Mouse (Mus musculus) cerebellum, adult 2 months (tissue): ENCODE data around the gene Gtpbp10. TPM values are rescaled to one million over a fixed set of nuclear protein-coding genes. Genes with fewer than 3 reads are reported as not detected.
A peak's percentile ranks its signal among the peaks of the same experiment; 100 is the strongest.

Source experiments
- DNase-seq, 2 experiments: peaks; one replicate each; pipeline ENCODE4 v3.0.0; 2021
- H3K27ac ChIP-seq: fragments of 200-500 bp; 2 replicates; pipeline ENCODE4 v1.5.1; 2012; ENCODE audit warnings: low read length, control low read depth, inconsistent platforms; ENCODE audit not compliant: insufficient read depth
- H3K27me3 ChIP-seq: fragments of 200-500 bp; 2 replicates; pipeline ENCODE4 v1.6.1; 2012; ENCODE audit warnings: inconsistent platforms, mild to moderate bottlenecking, low read length, moderate library complexity; ENCODE audit not compliant: control insufficient read depth, insufficient read depth
- H3K4me1 ChIP-seq: fragments of 200-500 bp; 2 replicates; pipeline ENCODE4 v1.6.1; 2011; ENCODE audit warnings: low read length; ENCODE audit not compliant: control insufficient read depth, insufficient read depth
- H3K4me3 ChIP-seq: fragments of 200-500 bp; replicated peaks from 2 replicates; pipeline ENCODE3; 2011; ENCODE audit warnings: mild to moderate bottlenecking, low read depth, low read length, control low read depth; ENCODE audit not compliant: insufficient read depth
- CTCF ChIP-seq: fragments of 200-500 bp; IDR thresholded peaks from 2 replicates; pipeline ENCODE4 v1.5.1; 2011; ENCODE audit warnings: low read depth, mild to moderate bottlenecking, control low read depth, low read length, moderate library complexity, borderline replicate concordance; ENCODE audit not compliant: insufficient read depth
- POLR2A ChIP-seq: fragments of 200-500 bp; IDR thresholded peaks from 2 replicates; pipeline ENCODE4 v1.6.1; 2011; ENCODE audit warnings: low read length, control low read depth, borderline replicate concordance; ENCODE audit not compliant: insufficient read depth
- WGBS: fragments of 180-500 bp; shearing (Covaris S2); methylation state at CpG from one replicate; pipeline ENCODE4 v1.1.7; 2018; 5-methylcytosine and 5-hydroxymethylcytosine counted together
- polyA plus RNA-seq: library from polyadenylated mRNA; depleted of rRNA; stranded (reverse); fragments of >200 nt; gene quantifications from 2 replicates; pipeline ENCODE4 v1.2.3, GENCODE M21; 2012; rRNA removed

Gtpbp10 gene
- 9.0 and 9.2 TPM in 2 replicates for polyA plus RNA-seq

DNA sequence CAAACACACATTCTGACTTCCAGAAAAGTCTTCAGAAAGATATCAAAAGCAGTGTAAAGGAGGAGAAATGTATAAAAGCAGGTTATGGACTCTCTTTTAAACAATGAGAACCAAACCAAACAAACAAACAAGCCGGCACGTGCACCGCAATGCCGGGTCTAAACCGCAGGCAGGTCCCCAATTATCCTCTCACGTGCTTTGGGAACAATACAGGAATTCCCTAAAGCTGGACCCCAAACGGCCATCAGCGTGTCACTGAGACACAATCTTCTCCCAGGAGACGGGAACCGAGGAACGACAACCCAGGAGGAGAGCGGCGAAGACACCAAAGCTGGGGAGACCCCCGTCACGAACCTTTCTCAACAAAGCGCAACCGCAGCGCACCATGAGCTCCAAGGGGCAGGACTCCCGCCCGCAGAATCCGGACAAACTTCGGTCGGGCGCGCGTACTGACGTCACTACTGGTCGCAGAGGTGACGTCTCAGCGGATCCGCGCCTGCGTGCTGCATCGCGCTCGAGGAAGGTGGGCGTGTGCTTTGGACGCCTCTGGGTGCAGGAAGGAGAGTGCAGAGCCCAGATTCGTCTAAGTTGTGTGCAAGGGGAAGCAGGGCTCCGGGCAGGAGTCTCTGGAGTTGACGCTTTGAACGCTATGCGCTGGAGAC is at the start of gene Gtpbp10:
Gtpbp10 (minus strand) TSS at position 460 of the 662 bp plus-strand sequence.
- peak; percentile 89 to 94 for DNase-seq
- H3K4me3 ChIP-seq, result peak within 1 kb of the TSS; percentile 93
- TF ChIP-seq POLR2A (peak; percentile 81), CTCF (no peak)
- no peak within 1 kb of the TSS for H3K27ac ChIP-seq
- H3K27me3 ChIP-seq, result no peaks in the 10 kb centered on the region
- no peaks in the 10 kb centered on the region for H3K4me1 ChIP-seq
- whole genome bisulfite sequencing, result under 1% methylated on average over 43 of the region's 43 CpGs

DNA sequence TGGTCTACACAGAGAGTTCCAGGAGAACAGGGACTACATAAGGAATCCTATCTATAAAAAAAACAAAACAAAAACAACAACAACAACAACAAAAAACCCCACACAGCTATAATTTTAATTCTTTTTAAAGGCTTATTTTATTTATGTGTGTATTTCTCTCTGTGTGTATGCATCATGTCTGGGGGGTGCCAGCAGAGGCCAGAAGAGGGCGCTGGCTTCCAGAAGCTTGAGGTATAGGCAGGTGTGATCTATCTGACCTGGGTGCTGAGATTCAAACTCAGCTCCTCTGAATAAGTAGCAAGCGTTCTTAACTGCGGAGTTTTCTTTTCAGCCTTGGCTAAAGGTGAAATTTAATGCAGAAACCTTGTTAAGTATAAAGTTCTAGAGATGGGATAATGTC is 28.3 kb upstream of the Gtpbp10 start:
- Histone ChIP-seq H3K4me1 (no peaks in the 10 kb centered on the region), H3K27ac (no peak overlapping the region), H3K4me3 (no peak overlapping the region), H3K27me3 (no peaks in the 10 kb centered on the region)
- no peak for TF ChIP-seq CTCF
- TF ChIP-seq POLR2A, result no peak
- WGBS, result 86% methylated on average over 3 of the region's 3 CpGs
- no peak for DNase-seq

DNA sequence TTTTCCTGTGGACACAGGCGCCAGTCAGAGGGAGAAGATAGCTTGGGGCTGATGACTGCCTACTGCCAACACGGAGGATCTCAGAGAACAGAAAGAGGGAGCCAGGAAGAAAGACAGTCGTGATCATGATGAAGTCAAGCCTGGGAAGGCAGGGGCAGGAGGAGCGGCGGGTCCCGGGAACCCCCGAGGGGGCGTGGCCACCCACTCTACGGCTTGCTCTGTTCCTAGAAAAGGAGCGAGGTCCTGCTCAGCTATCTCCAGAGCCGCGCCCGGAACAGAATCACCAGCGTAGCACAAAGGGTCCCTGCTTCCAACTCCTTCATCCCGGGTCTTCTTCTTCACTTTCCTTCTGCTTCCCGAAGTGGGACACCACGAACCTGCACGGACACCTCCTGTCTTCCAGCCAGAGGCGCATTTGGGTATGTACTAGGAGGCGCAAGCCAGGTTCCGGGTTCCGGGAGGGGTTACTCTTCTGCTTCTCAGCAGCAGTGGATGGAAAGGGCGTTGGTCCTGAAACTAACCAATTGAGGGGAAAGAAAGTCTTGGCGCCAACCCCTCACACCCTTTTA is 14.5 kb upstream of the Gtpbp10 start, which contains the start of gene Gm8773:
Gm8773 (plus strand) TSS at position 51 of the 569 bp plus-strand sequence.
- Histone ChIP-seq H3K4me1 (no peaks in the 10 kb centered on the region), H3K27ac (no peak within 1 kb of the TSS), H3K4me3 (peak within 1 kb of the TSS; percentile 55), H3K27me3 (no peaks in the 10 kb centered on the region)
- peak; percentile 14 for DNase-seq
- TF ChIP-seq CTCF, result no peak
- TF ChIP-seq POLR2A, result no peak
- WGBS, result under 1% methylated on average over 24 of the region's 24 CpGs

DNA sequence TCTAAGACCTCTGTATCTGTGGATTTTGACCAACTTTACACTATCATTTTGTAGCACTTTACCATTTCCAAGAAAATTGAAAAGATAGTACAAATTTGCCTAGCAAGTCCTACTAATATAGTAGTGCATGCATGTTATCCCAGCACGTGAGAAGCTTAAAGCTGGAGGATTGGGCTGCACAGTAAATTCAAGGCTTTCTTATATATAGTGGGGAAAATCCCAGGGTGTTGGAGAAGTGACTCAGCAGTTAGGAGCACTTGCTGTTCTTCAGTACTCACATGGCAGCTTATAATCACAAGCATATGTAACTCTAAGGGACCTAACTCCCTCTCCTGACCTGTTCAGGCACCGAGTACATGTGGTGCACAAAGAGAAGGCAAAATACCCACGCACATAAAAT is 3.1 kb upstream of the Gtpbp10 start:
- Histone ChIP-seq H3K4me1 (no peaks in the 10 kb centered on the region), H3K27me3 (no peaks in the 10 kb centered on the region), H3K27ac (no peak overlapping the region), H3K4me3 (no peak overlapping the region)
- 73% methylated on average over 3 of the region's 3 CpGs for WGBS
- TF ChIP-seq CTCF (no peak), POLR2A (no peak)
- DNase-seq, result no peak

GRCm38 (mm10) chr5:5561041-5561706 is 1.8 kb upstream of the Gtpbp10 start:
- WGBS, result 71% methylated on average over 4 of the region's 4 CpGs
- Histone ChIP-seq H3K4me3 (no peak overlapping the region), H3K27me3 (no peaks in the 10 kb centered on the region), H3K4me1 (no peaks in the 10 kb centered on the region), H3K27ac (no peak overlapping the region)
- TF ChIP-seq CTCF (no peak), POLR2A (no peak)
- no peak for DNase-seq

GRCm38 (mm10) chr5:5559798-5560197 is 460 bp upstream of the Gtpbp10 start:
- TF ChIP-seq POLR2A (no peak), CTCF (no peak)
- Histone ChIP-seq H3K4me1 (no peaks in the 10 kb centered on the region), H3K4me3 (peak overlapping the region; percentile 93), H3K27me3 (no peaks in the 10 kb centered on the region), H3K27ac (no peak overlapping the region)
- WGBS, result 29% methylated on average over 8 of the region's 8 CpGs
- peak in 1 of 2 experiments; percentile 4 for DNase-seq

GRCm38 (mm10) chr5:5551110-5551509 is 8.2 kb downstream of the Gtpbp10 start:
- H3K4me3 ChIP-seq, result no peak overlapping the region
- no peaks in the 10 kb centered on the region for H3K4me1 ChIP-seq
- no peak for DNase-seq
- H3K27ac ChIP-seq, result no peak overlapping the region
- TF ChIP-seq POLR2A (no peak), CTCF (no peak)
- WGBS, result 97% methylated on average over 1 of the region's 1 CpGs
- H3K27me3 ChIP-seq, result no peaks in the 10 kb centered on the region

- 44% methylated on average over 3 of the region's 3 CpGs for WGBS
- Histone ChIP-seq H3K27ac (no peak overlapping the region), H3K4me1 (no peaks in the 10 kb centered on the region), H3K27me3 (no peaks in the 10 kb centered on the region), H3K4me3 (no peak overlapping the region)
- no peak for TF ChIP-seq POLR2A
- TF ChIP-seq CTCF, result no peak
- DNase-seq, result no peak
Measured at GRCm38 (mm10) chr5:5540385-5540784, 19.0 kb downstream of the Gtpbp10 start.

DNA sequence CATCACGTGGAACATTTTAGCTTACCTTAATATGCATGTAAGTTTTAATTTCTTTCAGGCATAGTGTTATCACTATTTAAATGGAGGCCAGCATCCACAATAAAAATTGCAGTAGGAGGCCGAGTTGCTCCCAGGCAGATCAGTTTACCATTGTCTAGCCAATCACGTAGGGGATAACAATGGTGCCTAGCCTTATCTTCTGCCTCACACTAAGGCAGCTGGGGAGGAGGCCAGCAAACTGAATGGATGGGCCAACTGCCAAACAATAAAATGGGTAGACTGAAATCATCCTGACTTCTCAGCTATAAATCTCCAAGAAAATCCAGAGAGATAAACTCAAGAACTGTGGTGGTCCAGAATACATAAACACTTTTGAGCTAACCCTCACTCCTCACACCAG is 19.6 kb downstream of the Gtpbp10 start:
- DNase-seq, result no peak
- H3K4me3 ChIP-seq, result no peak overlapping the region
- no peak for TF ChIP-seq CTCF
- TF ChIP-seq POLR2A, result no peak
- 64% methylated on average over 3 of the region's 3 CpGs for WGBS
- H3K27me3 ChIP-seq, result no peaks in the 10 kb centered on the region
- no peak overlapping the region for H3K27ac ChIP-seq
- no peaks in the 10 kb centered on the region for H3K4me1 ChIP-seq
